Mouse (Mus musculus): ENCODE measurements around the gene Spata4.
"Not testable (repeated sequence)": the region's sequence is repeated elsewhere in the genome, so short reads cannot be mapped to it uniquely, and the experiment has no call there.

Gene Spata4

GRCm38 (mm10) chr8:54600671-54601251 lies at the start of gene Spata4:
Gene Spata4, plus strand, starts transcription at chr8:54600781.
- DNase-seq, result peak; percentile 59

DNA sequence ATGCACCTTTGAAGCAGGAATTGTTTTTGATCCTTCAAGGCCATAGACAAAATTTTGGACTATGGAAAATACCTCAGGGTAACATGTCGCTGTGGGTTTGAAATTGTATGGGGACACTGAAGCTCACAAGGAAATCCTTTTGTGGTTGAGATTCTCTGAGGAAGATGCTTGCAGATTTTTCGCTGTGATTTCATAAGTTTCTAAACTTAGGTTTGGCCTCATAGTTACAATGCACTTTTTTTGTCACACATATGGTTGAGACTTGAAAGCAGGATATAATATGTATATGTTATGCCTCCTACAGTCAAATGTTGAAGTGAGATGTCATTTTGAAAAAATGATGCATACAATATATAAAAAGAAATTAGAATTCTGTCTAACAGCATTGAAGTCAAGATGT lies 45.7 kb upstream of the Spata4 start:
- no peak for DNase-seq

GRCm38 (mm10) chr8:54562137-54562536 lies 38.4 kb upstream of the Spata4 start:
- DNase-seq, result no peak

GRCm38 (mm10) chr8:54565181-54565580 lies 35.4 kb upstream of the Spata4 start:
- no peak for DNase-seq

- no peak for DNase-seq
Measured at GRCm38 (mm10) chr8:54565603-54566260, 34.8 kb upstream of the Spata4 start.

DNA sequence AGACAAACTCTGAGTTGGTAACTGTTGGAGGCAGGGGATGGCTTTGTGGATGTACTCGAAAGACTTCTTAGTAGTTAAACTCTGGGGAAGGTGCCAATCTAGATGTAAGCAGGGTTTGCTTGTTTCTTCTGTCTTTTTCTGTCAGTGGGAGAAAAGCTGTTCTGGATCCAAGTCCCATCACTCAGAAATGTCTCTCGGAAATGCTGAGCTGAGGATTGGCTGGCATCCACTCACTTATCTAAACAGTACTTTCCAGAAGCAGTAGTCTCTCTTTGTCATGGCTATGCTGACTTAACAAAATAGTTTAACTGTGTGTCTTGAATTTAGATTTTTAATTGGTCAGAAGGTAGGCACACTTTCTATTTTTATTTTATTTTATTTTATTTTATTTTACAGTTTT lies 33.4 kb upstream of the Spata4 start:
- no peak for DNase-seq

- no peak for DNase-seq
Measured at GRCm38 (mm10) chr8:54570618-54571609, 29.7 kb upstream of the Spata4 start.

DNA sequence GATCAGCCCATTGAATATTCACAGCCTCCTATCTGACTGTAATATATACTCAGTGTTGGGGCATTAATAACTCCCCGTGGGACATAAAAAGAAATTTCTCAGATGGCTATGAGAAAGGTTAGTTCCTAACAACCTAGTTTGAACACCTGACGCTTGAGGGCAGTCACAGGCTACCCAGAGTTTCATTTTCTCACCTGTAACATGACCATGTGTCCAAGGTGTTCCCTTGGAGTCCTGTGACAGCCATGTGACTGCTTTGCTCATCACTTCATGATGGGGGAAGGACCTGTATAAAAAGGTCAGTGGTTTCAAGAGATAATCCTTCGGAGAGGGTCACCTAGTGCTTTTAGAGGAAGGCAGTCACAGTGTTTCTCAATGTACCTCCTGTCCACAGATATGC lies 19.1 kb upstream of the Spata4 start:
- DNase-seq, result no peak

DNA sequence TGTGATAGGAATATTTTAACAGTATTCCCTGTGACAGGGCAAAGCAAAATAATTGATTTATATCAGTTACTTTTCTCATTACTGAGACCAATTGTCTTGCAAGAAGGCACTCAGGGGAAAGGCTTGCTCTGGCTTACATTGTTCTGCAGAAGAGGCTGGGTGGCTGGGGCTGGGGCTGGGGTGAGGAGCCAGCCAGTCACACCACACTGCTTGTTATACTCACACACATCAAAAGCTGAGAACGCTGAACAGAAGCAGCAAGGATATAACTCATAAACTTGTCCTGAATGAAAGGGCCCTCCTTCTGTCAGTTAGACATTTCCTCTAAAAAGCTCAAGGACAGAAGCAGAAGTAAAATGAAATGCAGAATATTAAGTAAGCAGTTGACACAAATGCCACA lies 17.7 kb upstream of the Spata4 start:
- DNase-seq, result no peak

DNA sequence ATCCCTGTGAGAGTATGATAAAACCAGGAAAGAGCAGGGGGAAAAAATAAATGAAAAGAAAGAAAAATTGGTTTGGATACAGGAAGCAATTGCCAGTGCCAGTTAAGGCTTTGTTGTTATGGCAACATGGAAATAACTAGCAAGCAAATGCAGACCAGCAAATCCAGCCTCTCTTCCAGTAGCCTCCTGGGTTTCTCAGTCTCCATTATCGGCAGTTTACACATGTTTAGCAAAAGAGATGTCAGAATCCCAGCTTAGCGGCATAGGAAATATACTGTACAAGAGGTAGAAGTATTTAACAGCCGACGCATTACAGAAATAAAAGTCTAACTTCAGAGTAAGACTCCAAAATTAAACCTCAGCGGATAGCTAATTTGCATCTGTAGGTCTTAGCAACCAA lies 5.9 kb upstream of the Spata4 start:
- DNase-seq, result peak; percentile 14

- no peak for DNase-seq
Measured at GRCm38 (mm10) chr8:54596051-54596450, 4.5 kb upstream of the Spata4 start.

DNA sequence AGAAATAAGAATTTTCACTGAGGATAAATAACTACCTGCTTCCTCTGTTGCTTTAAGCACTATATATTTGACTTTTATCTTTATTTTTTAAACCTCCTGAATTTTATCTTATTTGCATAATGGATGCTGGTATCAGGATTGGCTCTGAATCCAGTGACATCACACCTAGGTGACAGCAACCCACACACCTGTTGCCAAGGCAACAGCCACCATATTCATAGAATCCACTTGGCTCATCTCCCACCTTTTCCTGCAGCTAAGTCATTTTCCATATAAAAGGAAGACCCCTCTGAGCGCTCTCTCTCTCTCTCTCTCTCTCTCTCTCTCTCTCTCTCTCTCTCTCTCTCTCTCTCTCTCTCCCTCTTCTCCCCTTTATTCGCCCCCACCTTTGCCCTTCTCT lies 3.6 kb upstream of the Spata4 start:
- no peak for DNase-seq

DNA sequence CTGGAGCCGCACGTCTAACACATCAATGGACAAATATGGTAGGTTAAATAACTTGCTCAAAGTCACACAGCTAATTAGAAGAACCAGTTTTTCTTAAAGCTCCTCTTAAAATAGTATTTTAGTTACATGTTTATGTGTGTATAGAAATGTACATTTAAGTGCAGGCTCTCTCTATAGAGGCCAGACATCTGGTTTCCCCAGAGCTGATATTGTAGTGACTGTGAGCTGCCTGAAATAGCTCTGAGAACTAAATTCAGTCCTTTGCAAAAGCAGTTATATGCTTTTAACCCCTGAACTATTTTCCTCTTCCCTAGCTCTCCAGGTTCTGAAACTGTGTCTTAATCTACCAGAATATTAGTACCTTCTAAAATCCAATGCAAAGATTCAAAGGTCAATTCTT lies 3.2 kb upstream of the Spata4 start:
- DNase-seq, result no peak

DNA sequence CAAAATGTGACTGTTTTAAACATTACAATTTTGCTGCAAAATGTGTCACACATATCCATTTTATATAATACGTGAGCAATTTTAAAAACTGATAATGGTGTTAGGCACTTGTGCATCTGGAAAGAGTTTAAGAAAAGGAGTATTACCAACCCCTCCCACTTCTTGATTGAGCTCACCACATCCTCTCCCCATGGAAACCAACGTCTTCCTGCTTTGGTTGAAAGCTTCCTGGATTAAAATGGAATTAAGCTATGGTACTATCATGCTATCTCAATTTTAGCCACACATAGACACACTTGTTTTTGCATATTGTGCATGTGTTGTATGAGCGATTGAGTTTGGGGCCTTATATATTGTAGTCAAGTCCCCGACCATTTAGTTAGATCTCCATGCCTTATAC lies 2.9 kb downstream of the Spata4 start:
- no peak for DNase-seq

- peak; percentile 26 for DNase-seq
Measured at GRCm38 (mm10) chr8:54609336-54609735, 8.8 kb downstream of the Spata4 start.

- DNase-seq, result no peak
Measured at GRCm38 (mm10) chr8:54610238-54610637, 9.7 kb downstream of the Spata4 start.

- not testable (repeated sequence) for DNase-seq
Measured at GRCm38 (mm10) chr8:54616710-54617109, 16.1 kb downstream of the Spata4 start.

GRCm38 (mm10) chr8:54638634-54639033 lies 38.1 kb downstream of the Spata4 start:
- no peak for DNase-seq
